Mouse (Mus musculus) lung, postnatal 0 days (tissue): ENCODE results near the gene Morc1. TPM values are rescaled to one million over a fixed set of nuclear protein-coding genes. Genes with fewer than 3 reads are reported as not detected.

Experiments used
- ATAC-seq: fragments of 200-750 bp; cut with Nextera tagmentation; 2 replicates; pipeline ENCODE4 v1.8.0; 2017; ENCODE audit warnings: moderate library complexity
- DNase-seq: peaks from one replicate; pipeline ENCODE4 v3.0.0-alpha.2; 2016; ENCODE audit warnings: low spot score
- H3K27ac ChIP-seq: fragments of 300-500 bp; sonication (generic); 2 replicates; pipeline ENCODE4 v1.5.1; 2014; ENCODE audit warnings: antibody characterized with exemption, mild to moderate bottlenecking, low read length, mixed read lengths
- H3K27me3 ChIP-seq: fragments of 300-500 bp; sonication (generic); replicated peaks from 2 replicates; pipeline ENCODE4 v1.6.1; 2014; ENCODE audit warnings: low read length, mixed read lengths; ENCODE audit not compliant: insufficient read depth
- H3K36me3 ChIP-seq: fragments of 300-500 bp; sonication (generic); 2 replicates; pipeline ENCODE4 v1.6.1; 2014; ENCODE audit warnings: low read length, mixed read lengths; ENCODE audit not compliant: insufficient read depth
- H3K4me1 ChIP-seq: fragments of 300-500 bp; sonication (generic); 2 replicates; pipeline ENCODE4 v1.6.1; 2014; ENCODE audit warnings: antibody characterized with exemption, low read depth, low read length, mixed read lengths; ENCODE audit not compliant: insufficient read depth
- H3K4me2 ChIP-seq: fragments of 300-500 bp; sonication (generic); replicated peaks from 2 replicates; pipeline ENCODE4 v1.6.1; 2014; ENCODE audit warnings: low read depth, mild to moderate bottlenecking, low read length, moderate library complexity, mixed read lengths
- H3K4me3 ChIP-seq: fragments of 300-500 bp; sonication (generic); 2 replicates; pipeline ENCODE4 v1.5.1; 2014; ENCODE audit warnings: low read depth, low read length
- H3K9ac ChIP-seq: fragments of 300-500 bp; sonication (generic); replicated peaks from 2 replicates; pipeline ENCODE4 v1.6.1; 2014; ENCODE audit warnings: low read depth, mild to moderate bottlenecking
- H3K9me3 ChIP-seq: fragments of 300-500 bp; sonication (generic); 2 replicates; pipeline ENCODE4 v1.6.1; 2016; ENCODE audit warnings: low read length, mixed read lengths
- CTCF ChIP-seq: IDR thresholded peaks from 2 replicates; pipeline ENCODE4 v1.5.1; 2016; ENCODE audit warnings: antibody characterized with exemption, mild to moderate bottlenecking
- EP300 ChIP-seq: IDR thresholded peaks from 2 replicates; pipeline ENCODE4 v1.6.1; 2016; ENCODE audit warnings: antibody characterized with exemption, mild to moderate bottlenecking, control low read depth
- WGBS: fragments of 180-500 bp; shearing (Covaris S2); extraction: QIAGEN DNeasy Blood & Tissue Kit; methylation state at CpG from one replicate; pipeline ENCODE4 v1.1.7; 2014; 5-methylcytosine and 5-hydroxymethylcytosine counted together
- polyA plus RNA-seq: library from polyadenylated mRNA; unstranded; fragments of >200 nt; fragmentation: Nextera tagmentation; extraction: Ambion mirVana; gene quantifications from 2 replicates; pipeline ENCODE4 v1.2.1, GENCODE M21; 2015

Morc1 gene
- 0.74 and 0.91 TPM in 2 replicates for polyA plus RNA-seq

GRCm38 (mm10) chr16:48431027-48431426, at the start of gene Morc1:
TSS of gene Morc1 (plus strand) at chr16:48431237.
- Histone ChIP-seq H3K27me3 (no peaks in the 10 kb centered on the region), H3K9ac (no peak within 1 kb of the TSS), H3K9me3 (no peaks in the 10 kb centered on the region), H3K27ac (no peak within 1 kb of the TSS), H3K4me1 (no peaks in the 10 kb centered on the region), H3K36me3 (no peaks in the 10 kb centered on the region), H3K4me3 (no peak within 1 kb of the TSS), H3K4me2 (no peak within 1 kb of the TSS)
- DNase-seq (no peak), ATAC-seq (no peak)
- 92% methylated on average over 15 of the region's 15 CpGs for WGBS
- TF ChIP-seq CTCF (peak; percentile 33; the same call in 1 of the 2 replicates), EP300 (no peak)

- WGBS: 52% methylated on average over 3 of the region's 3 CpGs
- ATAC-seq (peak; percentile 40; the same call in 1 of the 2 replicates), DNase-seq (peak; percentile 11)
- no peak overlapping the region for H3K4me2 ChIP-seq
- no peaks in the 10 kb centered on the region for H3K36me3 ChIP-seq
- no peaks in the 10 kb centered on the region for H3K4me1 ChIP-seq
- H3K4me3 ChIP-seq: no peak overlapping the region
- H3K9me3 ChIP-seq: no peaks in the 10 kb centered on the region
- no peak overlapping the region for H3K27ac ChIP-seq
- no peaks in the 10 kb centered on the region for H3K27me3 ChIP-seq
- H3K9ac ChIP-seq: no peak overlapping the region
- TF ChIP-seq CTCF: no peak
- no peak for TF ChIP-seq EP300
Observed at GRCm38 (mm10) chr16:48383582-48384257, 47.3 kb upstream of the Morc1 start.

GRCm38 (mm10) chr16:48386982-48387381, 44.1 kb upstream of the Morc1 start:
- Histone ChIP-seq H3K9me3 (no peaks in the 10 kb centered on the region), H3K27ac (no peak overlapping the region), H3K4me1 (no peaks in the 10 kb centered on the region), H3K36me3 (no peaks in the 10 kb centered on the region), H3K9ac (no peak overlapping the region), H3K4me3 (no peak overlapping the region), H3K27me3 (no peaks in the 10 kb centered on the region), H3K4me2 (no peak overlapping the region)
- DNase-seq (no peak), ATAC-seq (no peak)
- 78% methylated on average over 2 of the region's 2 CpGs for WGBS
- no peak for TF ChIP-seq CTCF
- no peak for TF ChIP-seq EP300

GRCm38 (mm10) chr16:48395278-48395677, 35.8 kb upstream of the Morc1 start:
- no peak overlapping the region for H3K27ac ChIP-seq
- H3K9me3 ChIP-seq: no peaks in the 10 kb centered on the region
- WGBS: 72% methylated on average over 2 of the region's 2 CpGs
- H3K4me1 ChIP-seq: no peaks in the 10 kb centered on the region
- no peaks in the 10 kb centered on the region for H3K36me3 ChIP-seq
- H3K4me2 ChIP-seq: no peak overlapping the region
- H3K9ac ChIP-seq: no peak overlapping the region
- no peak overlapping the region for H3K4me3 ChIP-seq
- ATAC-seq (no peak), DNase-seq (no peak)
- TF ChIP-seq EP300 (no peak), CTCF (no peak)
- H3K27me3 ChIP-seq: no peaks in the 10 kb centered on the region

- 59% methylated on average over 4 of the region's 4 CpGs for WGBS
- H3K4me2 ChIP-seq: no peak overlapping the region
- H3K4me1 ChIP-seq: no peaks in the 10 kb centered on the region
- H3K9me3 ChIP-seq: no peaks in the 10 kb centered on the region
- ATAC-seq: no peak
- no peak overlapping the region for H3K27ac ChIP-seq
- H3K27me3 ChIP-seq: no peaks in the 10 kb centered on the region
- H3K4me3 ChIP-seq: no peak overlapping the region
- H3K36me3 ChIP-seq: no peaks in the 10 kb centered on the region
- no peak overlapping the region for H3K9ac ChIP-seq
- DNase-seq: no peak
- TF ChIP-seq CTCF (no peak), EP300 (no peak)
Observed at GRCm38 (mm10) chr16:48402963-48403362, 28.1 kb upstream of the Morc1 start.

- Histone ChIP-seq H3K9ac (no peak overlapping the region), H3K4me3 (no peak overlapping the region), H3K4me2 (no peak overlapping the region), H3K36me3 (no peaks in the 10 kb centered on the region), H3K9me3 (no peaks in the 10 kb centered on the region), H3K4me1 (no peaks in the 10 kb centered on the region), H3K27ac (no peak overlapping the region), H3K27me3 (no peaks in the 10 kb centered on the region)
- WGBS: 52% methylated on average over 3 of the region's 3 CpGs
- TF ChIP-seq CTCF: no peak
- no peak for TF ChIP-seq EP300
- no peak for DNase-seq
- ATAC-seq: no peak
Observed at GRCm38 (mm10) chr16:48403423-48403822, 27.6 kb upstream of the Morc1 start.

- no peaks in the 10 kb centered on the region for H3K36me3 ChIP-seq
- no peak overlapping the region for H3K27ac ChIP-seq
- H3K9me3 ChIP-seq: no peaks in the 10 kb centered on the region
- DNase-seq (no peak), ATAC-seq (no peak)
- H3K4me1 ChIP-seq: no peaks in the 10 kb centered on the region
- TF ChIP-seq CTCF (no peak), EP300 (no peak)
- no peak overlapping the region for H3K4me3 ChIP-seq
- H3K27me3 ChIP-seq: no peaks in the 10 kb centered on the region
- H3K4me2 ChIP-seq: no peak overlapping the region
- no peak overlapping the region for H3K9ac ChIP-seq
Observed at GRCm38 (mm10) chr16:48404009-48404408, 27.0 kb upstream of the Morc1 start.
